Mouse (Mus musculus) C2C12 (cell line): Measurements from ENCODE around the gene Senp8.

Source experiments
- CEBPB ChIP-seq: IDR thresholded peaks from one replicate; pipeline ENCODE4 v1.6.1; 2011; ENCODE audit warnings: low read depth, mild to moderate bottlenecking, control low read depth, moderate library complexity
- CTCF ChIP-seq: IDR thresholded peaks from one replicate; pipeline ENCODE4 v1.5.1; 2011; ENCODE audit not compliant: control insufficient read depth, insufficient read depth, insufficient read length
- FOSL1 ChIP-seq: IDR thresholded peaks from one replicate; pipeline ENCODE4 v1.8.0; 2011; ENCODE audit warnings: mild to moderate bottlenecking, low read length; ENCODE audit not compliant: poor library complexity, insufficient read depth, severe bottlenecking
- MAX ChIP-seq: IDR thresholded peaks from one replicate; pipeline ENCODE4 v1.6.1; 2011; ENCODE audit warnings: mild to moderate bottlenecking, control low read depth
- MYOD1 ChIP-seq: IDR thresholded peaks from one replicate; pipeline ENCODE4 v1.6.1; 2011; ENCODE audit warnings: low read depth; ENCODE audit not compliant: control insufficient read depth, insufficient read length
- MYOG ChIP-seq: IDR thresholded peaks from one replicate; pipeline ENCODE4 v1.6.1; 2011; ENCODE audit not compliant: control insufficient read depth, insufficient read length; ENCODE audit errors: extremely low read depth
- USF1 ChIP-seq: IDR thresholded peaks from one replicate; pipeline ENCODE4 v1.6.1; 2011; ENCODE audit warnings: low read depth, mild to moderate bottlenecking, control low read depth, moderate library complexity

- TF ChIP-seq CTCF = no peak
- TF ChIP-seq CEBPB = no peak
- TF ChIP-seq MYOG = no peak
- no peak for TF ChIP-seq USF1
- no peak for TF ChIP-seq MYOD1
- TF ChIP-seq MAX = no peak
- TF ChIP-seq FOSL1 = no peak
Measured at GRCm38 (mm10) chr9:59709225-59709624, 41.3 kb downstream of the Senp8 start.
